Mouse (Mus musculus): ENCODE data around the gene Tmem200a.

Gene Tmem200a

DNA sequence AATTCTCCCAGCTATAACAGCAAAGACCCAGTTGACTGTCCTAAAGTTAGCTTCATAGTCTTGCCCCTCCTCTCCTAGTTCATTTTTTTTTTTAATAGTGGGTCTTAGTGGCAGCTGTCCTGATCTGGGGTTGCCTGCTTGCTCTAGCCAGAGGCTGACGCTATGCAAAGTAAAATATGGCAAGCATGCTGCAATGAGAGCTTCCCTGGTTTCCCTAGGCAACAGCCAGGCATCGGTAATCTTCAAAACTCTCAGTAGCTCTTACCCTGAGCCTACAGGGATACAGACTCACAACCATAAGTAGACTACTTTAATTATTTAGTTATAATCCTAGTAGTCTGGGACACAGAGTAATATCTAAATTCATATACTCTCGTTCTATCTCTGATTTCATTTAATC lies 202.0 kb downstream of the Tmem200a start:
- no peak for DNase-seq

DNA sequence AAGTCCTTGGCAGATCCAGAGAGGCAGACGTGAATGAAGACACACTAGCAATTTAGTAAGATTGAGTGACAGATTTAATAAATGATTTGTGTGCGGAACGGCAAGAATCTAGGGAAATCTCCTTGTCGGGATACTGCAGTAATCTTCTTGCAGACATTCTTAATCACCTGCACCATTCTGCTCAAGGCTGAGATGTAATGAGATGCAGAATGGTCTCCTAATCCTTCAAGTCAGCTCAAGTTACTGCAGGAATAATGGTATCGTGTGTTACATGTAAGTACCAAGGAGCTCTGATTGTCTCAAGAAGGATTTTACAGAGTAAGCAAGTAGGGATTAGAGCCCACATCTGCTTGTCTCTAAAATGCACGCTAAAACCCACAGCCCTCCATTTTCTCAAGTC lies 210.1 kb downstream of the Tmem200a start:
- no peak for DNase-seq

All from lung, postnatal 36 days (tissue).